26 mouse cellular contexts compared by ENCODE assay signal in genomic region chr1:158241848-158242556, GRCm38 (mm10).
A peak's percentile ranks its signal among the peaks of the same experiment; 100 is the strongest.
DNase-seq lines count a peak whose midpoint lies in the region; ATAC-seq lines count a peak whose summit lies in the region.
"Had no signal": no experiment of that assay in that cellular context is flagged by ENCODE, and none has a peak within 500 bp of the region (broad histone marks: within the 10 kb centered on the region; RNA-seq: fewer than 3 reads in every experiment).

No protein-coding gene starts in this region.

- 97% methylated on average over 2 of the region's 2 CpGs for WGBS in midbrain, embryonic 11.5 days
- WGBS in midbrain, embryonic 16.5 days = 86% methylated on average over 2 of the region's 2 CpGs

- H3K9me3 ChIP-seq in midbrain, embryonic 11.5 days (ENCODE audit: control insufficient read depth, low read length) = no peaks in the 10 kb centered on the region
- no peaks in the 10 kb centered on the region for H3K9me3 ChIP-seq in midbrain, embryonic 16.5 days (replicated peaks; ENCODE audit: control insufficient read depth, low read length, poor library complexity, severe bottlenecking)
- H3K9me3 ChIP-seq: embryonic facial prominence, embryonic 13.5 days; embryonic facial prominence, embryonic 15.5 days; forebrain, embryonic 10.5 days; forebrain, embryonic 12.5 days had no signal

- H3K4me1 ChIP-seq in midbrain, embryonic 11.5 days (ENCODE audit: control insufficient read depth, insufficient read depth, low read length) = no peaks in the 10 kb centered on the region
- H3K4me1 ChIP-seq in midbrain, embryonic 16.5 days (ENCODE audit: control insufficient read depth, insufficient read depth, low read length) = no peaks in the 10 kb centered on the region
- H3K4me1 ChIP-seq: embryonic facial prominence, embryonic 13.5 days; embryonic facial prominence, embryonic 15.5 days; forebrain, embryonic 10.5 days; forebrain, embryonic 12.5 days had no signal

- H3K4me3 ChIP-seq in midbrain, embryonic 11.5 days (ENCODE audit: low read depth, low read length) = no peak overlapping the region
- no peak overlapping the region for H3K4me3 ChIP-seq in midbrain, embryonic 16.5 days (ENCODE audit: low read depth, low read length)
- H3K4me3 ChIP-seq: embryonic facial prominence, embryonic 13.5 days; embryonic facial prominence, embryonic 15.5 days; forebrain, embryonic 10.5 days; forebrain, embryonic 12.5 days had no signal

- no peak for ATAC-seq in midbrain, embryonic 11.5 days (ENCODE audit: low FRiP score)
- no peak for ATAC-seq in midbrain, embryonic 16.5 days
- peak; percentile 47 for ATAC-seq in erythroid progenitor cell, adult 5-6 weeks (replicated peaks; ENCODE audit: low FRiP score, poor library complexity, severe bottlenecking)
- ATAC-seq in megakaryocyte-erythroid progenitor cell, adult 5-6 weeks (replicated peaks; ENCODE audit: low FRiP score, low TSS enrichment, poor library complexity, severe bottlenecking) = peak; percentile 65
- ATAC-seq in inflammation-experienced regulatory T-cells, adult 6 months = no peak
- ATAC-seq: CD4-positive, CD25-positive, alpha-beta regulatory T cell, adult 4 months; forebrain, embryonic 14.5 days; forebrain, embryonic 16.5 days had no signal

- no peaks in the 10 kb centered on the region; the same call in 1 of the 2 replicates for H3K27me3 ChIP-seq in midbrain, embryonic 11.5 days (ENCODE audit: control insufficient read depth, insufficient read depth, low read length)
- H3K27me3 ChIP-seq in midbrain, embryonic 16.5 days (ENCODE audit: control insufficient read depth, insufficient read depth, low read depth, low read length) = no peaks in the 10 kb centered on the region
- H3K27me3 ChIP-seq: CH12.LX; embryonic facial prominence, embryonic 13.5 days; embryonic facial prominence, embryonic 15.5 days; forebrain, embryonic 12.5 days had no signal

- H3K27ac ChIP-seq in midbrain, embryonic 11.5 days (ENCODE audit: low read depth, low read length) = no peak overlapping the region
- no peak overlapping the region for H3K27ac ChIP-seq in midbrain, embryonic 16.5 days (ENCODE audit: low read length)
- H3K27ac ChIP-seq: embryonic facial prominence, embryonic 13.5 days; embryonic facial prominence, embryonic 15.5 days; forebrain, embryonic 10.5 days; forebrain, embryonic 12.5 days had no signal

- peak; percentile 10 for DNase-seq in heart, adult 11 months
- no peak for DNase-seq in heart, postnatal 36 days
- peak; percentile 10 for DNase-seq in midbrain, embryonic 11.5 days (ENCODE audit: low spot score, missing footprints)
- no peak for DNase-seq in embryo, embryonic 11 days
- DNase-seq: adrenal gland, adult 2 months; adrenal gland, postnatal 10 days; adrenal gland, postnatal 25 days; B cell, adult 2 months; cerebellum, adult 11 months; cerebellum, adult 18-20 months; cerebellum, adult 9-10 months; cerebellum, postnatal 10 days; cerebellum, postnatal 25 days had no signal

- no peak overlapping the region for H3K9ac ChIP-seq in midbrain, embryonic 11.5 days (ENCODE audit: low read length)
- H3K9ac ChIP-seq in midbrain, embryonic 16.5 days (ENCODE audit: low read depth, low read length) = no peak overlapping the region
- H3K9ac ChIP-seq: embryonic facial prominence, embryonic 13.5 days; embryonic facial prominence, embryonic 15.5 days; forebrain, embryonic 12.5 days had no signal

- no peak overlapping the region for H3K4me2 ChIP-seq in midbrain, embryonic 11.5 days
- H3K4me2 ChIP-seq in midbrain, embryonic 16.5 days (ENCODE audit: low read length) = no peak overlapping the region
- H3K4me2 ChIP-seq: embryonic facial prominence, embryonic 13.5 days; embryonic facial prominence, embryonic 15.5 days; forebrain, embryonic 12.5 days had no signal

- intact Hi-C loops in heart, postnatal 36 days (cut with DNase I) = no loop called here

- no peaks in the 10 kb centered on the region for H3K36me3 ChIP-seq in midbrain, embryonic 11.5 days (ENCODE audit: control insufficient read depth, insufficient read depth, low read length)
- H3K36me3 ChIP-seq in midbrain, embryonic 16.5 days (ENCODE audit: control insufficient read depth, insufficient read depth, low read length) = peaks cover 11% of the 10 kb centered on the region
- H3K36me3 ChIP-seq: embryonic facial prominence, embryonic 13.5 days; embryonic facial prominence, embryonic 15.5 days; forebrain, embryonic 10.5 days; forebrain, embryonic 12.5 days; G1E had no signal

Comparison
In these comparisons a context has a peak if more than half of its experiments do, and no peak if none do; other contexts are left out.
1. DNase-seq: peak in heart, adult 11 months (single experiment) and midbrain, embryonic 11.5 days (single experiment); none in heart, postnatal 36 days (0 of 2) and embryo, embryonic 11 days (single experiment).
2. ATAC-seq: peak in erythroid progenitor cell, adult 5-6 weeks (single experiment) and megakaryocyte-erythroid progenitor cell, adult 5-6 weeks (single experiment); none in midbrain, embryonic 11.5 days (single experiment), midbrain, embryonic 16.5 days (single experiment) and inflammation-experienced regulatory T-cells, adult 6 months (single experiment).